Mouse (Mus musculus) embryonic facial prominence, embryonic 11.5 days (tissue): ENCODE results near the gene Foxq1. TPM values are rescaled to one million over a fixed set of nuclear protein-coding genes. Genes with fewer than 3 reads are reported as not detected.
A peak's percentile ranks its signal among the peaks of the same experiment; 100 is the strongest.

Experiments
- ATAC-seq: fragments of 200-750 bp; cut with Nextera tagmentation; replicated peaks from 2 replicates; pipeline ENCODE4 v1.8.0; 2017; ENCODE audit warnings: low read depth; ENCODE audit not compliant: insufficient number of reproducible peaks, low FRiP score, low TSS enrichment
- DNase-seq: peaks from one replicate; pipeline ENCODE4 v3.0.0-alpha.2; 2015; ENCODE audit warnings: low spot score
- H3K27ac ChIP-seq: fragments of 300-500 bp; sonication (generic); replicated peaks from 2 replicates; pipeline ENCODE4 v1.5.1; 2014; ENCODE audit warnings: mild to moderate bottlenecking, low read depth, low read length, control low read depth
- H3K27me3 ChIP-seq: fragments of 300-500 bp; sonication (generic); 2 replicates; pipeline ENCODE4 v1.6.1; 2014; ENCODE audit warnings: mild to moderate bottlenecking, low read length, moderate library complexity, mixed read lengths; ENCODE audit not compliant: control insufficient read depth, insufficient read depth
- H3K36me3 ChIP-seq: fragments of 300-500 bp; sonication (generic); replicated peaks from 2 replicates; pipeline ENCODE4 v1.6.1; 2014; ENCODE audit warnings: low read depth, mild to moderate bottlenecking, low read length, moderate library complexity, mixed read lengths; ENCODE audit not compliant: control insufficient read depth, insufficient read depth
- H3K4me1 ChIP-seq: fragments of 300-500 bp; sonication (generic); 2 replicates; pipeline ENCODE4 v1.6.1; 2014; ENCODE audit warnings: low read length, mixed read lengths; ENCODE audit not compliant: control insufficient read depth, insufficient read depth
- H3K4me2 ChIP-seq: fragments of 300-500 bp; sonication (generic); 2 replicates; pipeline ENCODE4 v1.6.1; 2014; ENCODE audit warnings: low read depth, mild to moderate bottlenecking, control low read depth, low read length, moderate library complexity
- H3K4me3 ChIP-seq: fragments of 300-500 bp; sonication (generic); 2 replicates; pipeline ENCODE4 v1.5.1; 2014; ENCODE audit warnings: low read depth, low read length, control low read depth
- H3K9ac ChIP-seq: fragments of 300-500 bp; sonication (generic); replicated peaks from 2 replicates; pipeline ENCODE4 v1.6.1; 2014; ENCODE audit warnings: mild to moderate bottlenecking, control low read depth, low read length
- H3K9me3 ChIP-seq: fragments of 300-500 bp; sonication (generic); replicated peaks from 2 replicates; pipeline ENCODE4 v1.6.1; 2016; ENCODE audit warnings: mild to moderate bottlenecking, low read length, inconsistent platforms, mixed read lengths; ENCODE audit not compliant: control insufficient read depth
- WGBS: fragments of 180-500 bp; shearing (Covaris S2); extraction: QIAGEN DNeasy Blood & Tissue Kit; methylation state at CpG from one replicate; pipeline ENCODE4 v1.1.7; 2014; 5-methylcytosine and 5-hydroxymethylcytosine counted together
- polyA plus RNA-seq: library from polyadenylated mRNA; unstranded; fragments of >200 nt; fragmentation: Nextera tagmentation; extraction: Ambion mirVana; gene quantifications from 2 replicates; pipeline ENCODE4 v1.2.1, GENCODE M21; 2014

Foxq1 gene
- polyA plus RNA-seq, 1 experiment from 2014 or later, result 0.93 TPM

GRCm38 (mm10) chr13:31534726-31535125 lies 21.2 kb upstream of the Foxq1 start:
- no peak for DNase-seq
- Histone ChIP-seq H3K27ac (no peak overlapping the region), H3K9me3 (no peaks in the 10 kb centered on the region), H3K4me3 (no peak overlapping the region), H3K4me1 (no peaks in the 10 kb centered on the region), H3K27me3 (no peaks in the 10 kb centered on the region), H3K4me2 (no peak overlapping the region), H3K36me3 (no peaks in the 10 kb centered on the region), H3K9ac (no peak overlapping the region)
- WGBS, result 85% methylated on average over 4 of the region's 4 CpGs
- no peak for ATAC-seq

- no peaks in the 10 kb centered on the region for H3K27me3 ChIP-seq
- 86% methylated on average over 5 of the region's 5 CpGs for WGBS
- no peak overlapping the region for H3K4me3 ChIP-seq
- no peak for DNase-seq
- no peak overlapping the region for H3K27ac ChIP-seq
- no peak overlapping the region for H3K9ac ChIP-seq
- H3K4me2 ChIP-seq, result no peak overlapping the region
- H3K4me1 ChIP-seq, result no peaks in the 10 kb centered on the region
- H3K9me3 ChIP-seq, result no peaks in the 10 kb centered on the region
- ATAC-seq, result no peak
- no peaks in the 10 kb centered on the region for H3K36me3 ChIP-seq
These were observed 12.9 kb upstream of the Foxq1 start for GRCm38 (mm10) chr13:31543021-31543420.

GRCm38 (mm10) chr13:31546784-31547183 lies 9.2 kb upstream of the Foxq1 start:
- Histone ChIP-seq H3K27me3 (no peaks in the 10 kb centered on the region), H3K27ac (no peak overlapping the region), H3K4me2 (no peak overlapping the region), H3K9ac (no peak overlapping the region), H3K4me1 (no peaks in the 10 kb centered on the region), H3K36me3 (no peaks in the 10 kb centered on the region), H3K9me3 (no peaks in the 10 kb centered on the region), H3K4me3 (no peak overlapping the region)
- no peak for DNase-seq
- ATAC-seq, result no peak
- WGBS, result 77% methylated on average over 2 of the region's 2 CpGs

GRCm38 (mm10) chr13:31547204-31547603 lies 8.7 kb upstream of the Foxq1 start:
- no peaks in the 10 kb centered on the region for H3K27me3 ChIP-seq
- WGBS, result 87% methylated on average over 3 of the region's 3 CpGs
- H3K27ac ChIP-seq, result no peak overlapping the region
- no peak overlapping the region for H3K4me2 ChIP-seq
- DNase-seq (no peak), ATAC-seq (no peak)
- no peak overlapping the region for H3K4me3 ChIP-seq
- no peaks in the 10 kb centered on the region for H3K4me1 ChIP-seq
- H3K36me3 ChIP-seq, result no peaks in the 10 kb centered on the region
- H3K9ac ChIP-seq, result no peak overlapping the region
- H3K9me3 ChIP-seq, result no peaks in the 10 kb centered on the region

- Histone ChIP-seq H3K36me3 (no peaks in the 10 kb centered on the region), H3K4me3 (no peak overlapping the region)
These were observed 8.3 kb upstream of the Foxq1 start for GRCm38 (mm10) chr13:31547610-31548009.

GRCm38 (mm10) chr13:31556964-31557767 lies 1.2 kb downstream of the Foxq1 start:
- no peaks in the 10 kb centered on the region for H3K4me1 ChIP-seq
- peak overlapping the region; percentile 60 for H3K4me3 ChIP-seq
- WGBS, result 4% methylated on average over 24 of the region's 24 CpGs
- H3K9ac ChIP-seq, result peak overlapping the region; percentile 14; the same call in 1 of the 2 replicates
- H3K27me3 ChIP-seq, result peaks cover 59% of the 10 kb centered on the region
- ATAC-seq (no peak), DNase-seq (no peak)
- H3K27ac ChIP-seq, result no peak overlapping the region
- no peaks in the 10 kb centered on the region for H3K36me3 ChIP-seq
- H3K9me3 ChIP-seq, result no peaks in the 10 kb centered on the region
- peak overlapping the region; percentile 98 for H3K4me2 ChIP-seq

More at GRCm38 (mm10) chr13:31547610-31548009, 8.3 kb upstream of the Foxq1 start:
- WGBS, result 88% methylated on average over 9 of the region's 9 CpGs
- Histone ChIP-seq H3K9ac (no peak overlapping the region), H3K27me3 (no peaks in the 10 kb centered on the region), H3K4me1 (no peaks in the 10 kb centered on the region), H3K27ac (no peak overlapping the region), H3K4me2 (no peak overlapping the region), H3K9me3 (no peaks in the 10 kb centered on the region)
- no peak for ATAC-seq
- no peak for DNase-seq

- DNase-seq (peak; percentile 63), ATAC-seq (peak; percentile 44)
- no peak overlapping the region for H3K27ac ChIP-seq
- peak overlapping the region; percentile 14; the same call in 1 of the 2 replicates for H3K9ac ChIP-seq
- H3K27me3 ChIP-seq, result peaks cover 67% of the 10 kb centered on the region
- peak overlapping the region; percentile 98 for H3K4me2 ChIP-seq
- no peaks in the 10 kb centered on the region for H3K36me3 ChIP-seq
- peak overlapping the region; percentile 60 for H3K4me3 ChIP-seq
- H3K4me1 ChIP-seq, result no peaks in the 10 kb centered on the region
- under 1% methylated on average over 72 of the region's 73 CpGs for WGBS
- H3K9me3 ChIP-seq, result no peaks in the 10 kb centered on the region
These were observed 2.0 kb downstream of the Foxq1 start for GRCm38 (mm10) chr13:31557768-31558520.
